Mouse (Mus musculus) midbrain, postnatal 0 days (tissue): Measurements from ENCODE around the gene Gm42688. TPM values are rescaled to one million over a fixed set of nuclear protein-coding genes. Genes with fewer than 3 reads are reported as not detected.
A peak's percentile ranks its signal among the peaks of the same experiment; 100 is the strongest.

Experiments used
- ATAC-seq: fragments of 200-750 bp; cut with Nextera tagmentation; 2 replicates; pipeline ENCODE4 v1.8.0; 2017; ENCODE audit warnings: moderate number of reproducible peaks, mild to moderate bottlenecking, moderate TSS enrichment, moderate library complexity; ENCODE audit not compliant: low FRiP score
- DNase-seq: peaks from one replicate; pipeline ENCODE4 v3.0.0-alpha.2; 2015; ENCODE audit warnings: low spot score
- H3K27ac ChIP-seq: fragments of 300-500 bp; sonication (generic); 2 replicates; pipeline ENCODE4 v1.5.1; 2014; ENCODE audit warnings: low read depth, mild to moderate bottlenecking, low read length, mixed read lengths
- H3K27me3 ChIP-seq: fragments of 300-500 bp; sonication (generic); 2 replicates; pipeline ENCODE4 v1.6.1; 2014; ENCODE audit warnings: low read length, control low read depth, mixed read lengths; ENCODE audit not compliant: insufficient read depth
- H3K36me3 ChIP-seq: fragments of 300-500 bp; sonication (generic); 2 replicates; pipeline ENCODE4 v1.6.1; 2014; ENCODE audit warnings: low read length, control low read depth, mixed read lengths; ENCODE audit not compliant: insufficient read depth
- H3K4me1 ChIP-seq: fragments of 300-500 bp; sonication (generic); 2 replicates; pipeline ENCODE4 v1.6.1; 2014; ENCODE audit warnings: mild to moderate bottlenecking, control low read depth, antibody characterized with exemption, low read length, mixed read lengths; ENCODE audit not compliant: insufficient read depth
- H3K4me2 ChIP-seq: fragments of 300-500 bp; sonication (generic); 2 replicates; pipeline ENCODE4 v1.6.1; 2014; ENCODE audit warnings: low read depth, mild to moderate bottlenecking, low read length, mixed read lengths; ENCODE audit not compliant: poor library complexity, severe bottlenecking
- H3K4me3 ChIP-seq: fragments of 300-500 bp; sonication (generic); 2 replicates; pipeline ENCODE4 v1.5.1; 2014; ENCODE audit warnings: low read depth, mild to moderate bottlenecking, low read length, moderate library complexity
- H3K9ac ChIP-seq: fragments of 300-500 bp; sonication (generic); replicated peaks from 2 replicates; pipeline ENCODE4 v1.6.1; 2014; ENCODE audit warnings: mild to moderate bottlenecking, low read length, moderate library complexity, mixed read lengths; ENCODE audit not compliant: poor library complexity, severe bottlenecking
- H3K9me3 ChIP-seq: fragments of 300-500 bp; sonication (generic); 2 replicates; pipeline ENCODE4 v1.6.1; 2016; ENCODE audit warnings: low read length, control low read depth
- CTCF ChIP-seq: IDR thresholded peaks from 2 replicates; pipeline ENCODE4 v1.5.1; 2016; ENCODE audit warnings: antibody characterized with exemption, mild to moderate bottlenecking
- WGBS: fragments of 180-500 bp; shearing (Covaris S2); extraction: QIAGEN DNeasy Blood & Tissue Kit; methylation state at CpG from one replicate; pipeline ENCODE4 v1.1.7; 2014; 5-methylcytosine and 5-hydroxymethylcytosine counted together
- polyA plus RNA-seq: library from polyadenylated mRNA; unstranded; fragments of >200 nt; fragmentation: Nextera tagmentation; extraction: Ambion mirVana; gene quantifications from 2 replicates; pipeline ENCODE4 v1.2.1, GENCODE M21; 2015
- total RNA-seq: library from RNA; depleted of rRNA; stranded (reverse); fragments of >200 nt; gene quantifications from 2 replicates; pipeline ENCODE4 v1.2.3, GENCODE M21; 2014

Gm42688 gene
- total and polyA plus RNA-seq, 2 experiments from 2014 or later: 3.5 to 4.4 TPM

GRCm38 (mm10) chr6:83116373-83117164, 15.2 kb downstream of the Gm42688 start:
- no peak for ATAC-seq
- no peak for TF ChIP-seq CTCF
- Histone ChIP-seq H3K27ac (no peak overlapping the region; the same call in 1 of the 2 replicates), H3K4me1 (peaks cover 9% of the 10 kb centered on the region; the same call in 1 of the 2 replicates), H3K4me3 (peak overlapping the region; percentile 72), H3K27me3 (no peaks in the 10 kb centered on the region), H3K4me2 (peak overlapping the region; percentile 94), H3K9ac (peak overlapping the region; percentile 66), H3K9me3 (no peaks in the 10 kb centered on the region), H3K36me3 (peaks cover 19% of the 10 kb centered on the region)
- no peak for DNase-seq
- 75% methylated on average over 11 of the region's 11 CpGs for WGBS

DNA sequence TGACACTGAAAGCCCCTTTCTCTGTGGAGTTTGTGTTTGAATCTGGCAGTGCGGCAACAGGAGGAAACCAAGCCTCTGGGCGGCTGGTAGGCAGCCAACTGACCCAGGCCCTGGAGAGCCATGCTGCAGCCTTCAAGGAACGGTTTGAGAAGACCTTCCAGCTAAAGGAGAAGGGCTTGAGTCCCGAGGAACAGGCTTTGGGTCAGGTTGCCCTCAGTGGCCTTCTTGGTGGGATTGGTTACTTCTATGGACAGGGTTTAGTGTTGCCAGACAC, 15.7 kb downstream of the Gm42688 start:
- no peak for TF ChIP-seq CTCF
- H3K4me3 ChIP-seq: no peak overlapping the region
- H3K9ac ChIP-seq: no peak overlapping the region
- no peak overlapping the region for H3K27ac ChIP-seq
- 87% methylated on average over 4 of the region's 4 CpGs for WGBS
- H3K36me3 ChIP-seq: peaks cover 19% of the 10 kb centered on the region
- peaks cover 9% of the 10 kb centered on the region; the same call in 1 of the 2 replicates for H3K4me1 ChIP-seq
- H3K9me3 ChIP-seq: no peaks in the 10 kb centered on the region
- ATAC-seq: no peak
- H3K27me3 ChIP-seq: no peaks in the 10 kb centered on the region
- no peak for DNase-seq
- no peak overlapping the region for H3K4me2 ChIP-seq

GRCm38 (mm10) chr6:83117616-83118015, 16.2 kb downstream of the Gm42688 start:
- H3K4me1 ChIP-seq: peaks cover 9% of the 10 kb centered on the region; the same call in 1 of the 2 replicates
- WGBS: 90% methylated on average over 13 of the region's 13 CpGs

DNA sequence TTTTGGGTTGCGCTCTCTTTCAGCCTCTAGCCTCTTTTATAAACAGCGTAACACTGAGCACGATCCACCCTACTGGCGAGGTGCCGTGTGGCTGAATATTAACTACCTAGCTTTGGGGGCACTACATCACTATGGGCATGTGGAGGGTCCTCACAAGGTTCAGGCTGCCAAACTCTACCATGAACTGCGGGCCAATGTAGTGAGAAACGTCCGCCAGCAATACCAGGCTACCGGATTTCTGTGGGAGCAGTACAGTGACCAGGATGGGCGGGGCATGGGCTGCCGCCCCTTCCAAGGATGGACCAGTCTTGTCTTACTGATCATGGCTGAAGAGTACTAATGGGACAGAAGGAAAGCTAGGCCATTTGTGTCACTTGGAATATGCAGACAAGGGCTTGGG, 17.0 kb downstream of the Gm42688 start:
- WGBS: 83% methylated on average over 11 of the region's 11 CpGs
- ATAC-seq (no peak), DNase-seq (no peak)
- no peaks in the 10 kb centered on the region for H3K27me3 ChIP-seq
- no peak overlapping the region for H3K27ac ChIP-seq
- H3K9ac ChIP-seq: no peak overlapping the region
- no peak overlapping the region for H3K4me3 ChIP-seq
- H3K36me3 ChIP-seq: peaks cover 19% of the 10 kb centered on the region
- no peak overlapping the region for H3K4me2 ChIP-seq
- H3K4me1 ChIP-seq: peaks cover 9% of the 10 kb centered on the region; the same call in 1 of the 2 replicates
- H3K9me3 ChIP-seq: no peaks in the 10 kb centered on the region
- no peak; the same call in 1 of the 2 replicates for TF ChIP-seq CTCF

More at GRCm38 (mm10) chr6:83117616-83118015, 16.2 kb downstream of the Gm42688 start:
- Histone ChIP-seq H3K9me3 (no peaks in the 10 kb centered on the region), H3K27me3 (no peaks in the 10 kb centered on the region), H3K9ac (no peak overlapping the region), H3K4me2 (no peak overlapping the region), H3K27ac (no peak overlapping the region), H3K4me3 (no peak overlapping the region), H3K36me3 (peaks cover 19% of the 10 kb centered on the region)
- TF ChIP-seq CTCF: no peak
- DNase-seq (no peak), ATAC-seq (no peak)

- Histone ChIP-seq H3K4me1 (peaks cover 9% of the 10 kb centered on the region; the same call in 1 of the 2 replicates), H3K9ac (no peak overlapping the region), H3K27ac (no peak overlapping the region), H3K4me3 (no peak overlapping the region), H3K4me2 (peak overlapping the region; percentile 95; the same call in 1 of the 2 replicates), H3K36me3 (peaks cover 19% of the 10 kb centered on the region), H3K9me3 (no peaks in the 10 kb centered on the region), H3K27me3 (no peaks in the 10 kb centered on the region)
- no peak for TF ChIP-seq CTCF
- WGBS: 83% methylated on average over 14 of the region's 14 CpGs
- no peak for DNase-seq
- no peak for ATAC-seq
These were observed 17.7 kb downstream of the Gm42688 start for GRCm38 (mm10) chr6:83118825-83119733.

- no peak overlapping the region for H3K27ac ChIP-seq
- H3K9me3 ChIP-seq: no peaks in the 10 kb centered on the region
- H3K36me3 ChIP-seq: peaks cover 19% of the 10 kb centered on the region
- H3K4me3 ChIP-seq: no peak overlapping the region
- peaks cover 9% of the 10 kb centered on the region; the same call in 1 of the 2 replicates for H3K4me1 ChIP-seq
- no peaks in the 10 kb centered on the region for H3K27me3 ChIP-seq
- 48% methylated on average over 7 of the region's 7 CpGs for WGBS
- H3K4me2 ChIP-seq: peak overlapping the region; percentile 95
- no peak overlapping the region for H3K9ac ChIP-seq
- no peak for TF ChIP-seq CTCF
- ATAC-seq (no peak), DNase-seq (no peak)
These were observed 18.3 kb downstream of the Gm42688 start for GRCm38 (mm10) chr6:83119734-83120051.
